Mouse (Mus musculus) lung, adult 18-20 months (tissue): ENCODE results near the gene Pex19.

Experiments
- DNase-seq, 2 experiments: peaks; one replicate each; pipeline ENCODE4 v3.0.0; 2022; ENCODE audit warnings: mixed read lengths in 2 of 2

Pex19 gene

GRCm38 (mm10) chr1:172126376-172127347, at the start of gene Pex19:
Gene Pex19, plus strand, starts transcription at chr1:172126755.
- DNase-seq: peak; percentile 74 to 75

DNA sequence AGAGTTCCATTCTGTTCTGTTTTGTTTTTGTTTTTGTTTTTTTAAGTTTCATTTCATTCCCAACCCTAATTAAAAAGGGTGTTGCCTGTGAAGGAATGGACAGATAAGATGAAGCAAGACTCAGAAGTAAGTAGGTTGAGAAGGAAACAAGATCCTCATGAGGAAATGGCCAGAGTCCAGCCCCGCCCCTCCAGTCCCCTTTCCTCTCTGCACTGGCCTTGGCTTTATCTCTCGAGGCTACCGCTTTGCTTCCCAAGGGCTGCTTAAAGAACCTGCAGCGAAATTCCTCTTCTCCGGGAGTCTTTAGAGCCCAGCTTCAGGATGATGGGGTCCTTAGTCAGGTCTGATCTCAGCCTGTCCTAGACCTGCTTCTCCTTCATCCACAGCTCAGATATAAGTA, 48.6 kb upstream of the Pex19 start:
- DNase-seq: no peak

DNA sequence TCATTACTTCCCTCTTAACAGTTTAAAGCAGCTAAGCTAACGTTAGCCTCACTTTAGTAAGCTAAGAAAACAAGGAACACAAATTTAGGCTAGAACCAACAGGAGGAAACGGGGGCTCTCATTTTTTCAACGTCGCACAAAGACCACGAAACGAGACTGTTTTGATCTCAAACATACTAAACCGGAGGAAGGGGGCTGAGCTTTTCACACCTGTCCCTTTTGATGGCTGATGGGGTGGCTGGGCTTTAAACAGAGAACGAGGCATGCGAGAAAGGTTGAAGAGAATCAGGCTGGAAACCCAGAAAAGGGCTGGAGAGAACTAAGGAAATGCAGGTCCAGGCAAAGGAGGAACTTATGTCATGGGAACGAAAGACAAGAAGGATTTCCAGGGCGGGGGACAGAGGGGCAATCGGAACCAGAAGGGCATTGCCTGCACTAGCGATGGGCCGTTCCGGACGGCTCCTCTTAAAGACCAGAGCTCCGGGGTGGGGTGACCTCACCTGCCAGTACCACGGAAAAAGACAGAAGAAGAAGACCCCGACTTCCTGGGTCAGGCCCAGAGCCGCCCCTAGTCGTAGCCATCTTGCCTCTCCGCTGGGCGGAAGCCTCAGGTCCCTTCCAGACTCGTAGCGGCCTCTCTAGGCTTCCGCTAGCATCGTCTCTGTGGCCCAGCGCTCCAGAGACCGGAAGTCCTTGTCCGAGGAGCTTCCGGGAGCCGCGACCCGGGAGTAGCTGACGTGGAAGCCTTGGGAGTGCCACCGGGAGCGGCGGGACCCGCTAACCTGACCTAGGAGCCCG, 44.3 kb upstream of the Pex19 start, which contains the start of the genes Copa and Ncstn:
TSS of gene Copa (plus strand) at position 429 of the 798 bp plus-strand sequence.
TSS of gene Ncstn (minus strand) at position 695 of the 798 bp plus-strand sequence.
- DNase-seq: peak; percentile 93 to 96

DNA sequence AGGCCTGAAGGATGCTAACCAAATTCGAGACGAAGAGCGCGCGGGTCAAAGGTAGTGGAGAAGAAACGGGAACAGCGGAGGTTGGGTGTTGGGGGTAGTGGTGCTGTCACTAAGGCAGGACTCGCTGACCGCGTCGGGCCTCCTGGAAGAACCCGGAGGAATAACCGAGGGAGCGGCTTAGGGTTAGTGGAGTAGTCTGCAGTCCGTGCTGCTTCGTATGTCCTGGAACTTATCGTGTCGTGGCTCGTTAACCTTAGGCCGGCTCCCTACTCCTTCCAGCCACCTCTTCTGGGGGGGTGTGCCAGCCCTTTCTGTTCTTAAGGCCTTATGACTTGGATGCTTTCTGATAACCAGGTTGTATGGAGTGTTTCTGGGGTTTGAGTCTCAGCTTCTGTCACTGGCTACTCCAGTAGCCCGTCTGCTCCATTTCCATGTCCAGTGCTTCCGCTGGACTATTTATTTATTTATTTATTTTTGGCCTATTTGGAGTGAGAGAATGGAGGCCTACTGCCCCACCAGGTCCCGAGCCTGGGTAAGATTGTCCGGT, 43.6 kb upstream of the Pex19 start:
- peak in 1 of 2 experiments; percentile 4 for DNase-seq

DNA sequence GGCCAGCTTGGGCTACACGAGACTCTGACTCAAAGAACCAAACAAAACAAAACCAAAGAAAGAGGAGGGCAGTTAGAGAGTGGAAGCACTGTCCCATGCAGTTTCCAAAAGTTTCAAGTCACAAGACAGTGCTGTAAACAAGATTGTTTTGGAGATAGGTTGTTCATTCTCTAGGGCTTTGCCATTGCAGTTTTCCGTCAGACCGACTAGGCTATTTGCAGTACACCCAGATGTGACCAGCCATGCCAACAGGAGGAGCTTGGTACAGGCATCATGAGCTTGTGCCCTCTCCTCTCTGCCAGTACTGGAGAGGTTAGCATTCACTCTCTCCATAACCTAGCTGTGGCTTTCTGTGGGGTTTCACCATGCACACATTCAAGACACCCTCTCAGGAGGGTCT, 33.0 kb upstream of the Pex19 start:
- peak in 1 of 2 experiments; percentile 16 for DNase-seq

DNA sequence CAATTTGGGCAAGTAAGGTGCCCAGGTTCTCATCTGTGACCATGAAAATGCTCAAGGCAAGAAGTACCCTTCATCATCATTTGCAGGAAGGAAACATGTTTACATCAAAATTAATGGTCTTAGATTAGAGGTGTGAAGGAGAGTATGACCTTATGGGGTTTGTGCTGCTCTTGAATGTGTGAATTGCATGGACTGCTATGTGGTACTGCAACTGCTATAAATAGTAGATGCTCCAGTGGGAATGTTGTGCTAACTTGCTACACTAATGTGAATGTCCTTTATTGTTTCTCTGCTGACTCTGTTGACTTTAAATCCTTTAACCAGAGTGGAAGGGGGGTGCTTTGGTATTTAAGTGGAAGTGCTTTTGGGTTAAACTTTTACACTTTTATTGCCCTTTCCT, 32.3 kb upstream of the Pex19 start:
- DNase-seq: no peak

GRCm38 (mm10) chr1:172095202-172095601, 31.4 kb upstream of the Pex19 start:
- DNase-seq: peak in 1 of 2 experiments; percentile 9

DNA sequence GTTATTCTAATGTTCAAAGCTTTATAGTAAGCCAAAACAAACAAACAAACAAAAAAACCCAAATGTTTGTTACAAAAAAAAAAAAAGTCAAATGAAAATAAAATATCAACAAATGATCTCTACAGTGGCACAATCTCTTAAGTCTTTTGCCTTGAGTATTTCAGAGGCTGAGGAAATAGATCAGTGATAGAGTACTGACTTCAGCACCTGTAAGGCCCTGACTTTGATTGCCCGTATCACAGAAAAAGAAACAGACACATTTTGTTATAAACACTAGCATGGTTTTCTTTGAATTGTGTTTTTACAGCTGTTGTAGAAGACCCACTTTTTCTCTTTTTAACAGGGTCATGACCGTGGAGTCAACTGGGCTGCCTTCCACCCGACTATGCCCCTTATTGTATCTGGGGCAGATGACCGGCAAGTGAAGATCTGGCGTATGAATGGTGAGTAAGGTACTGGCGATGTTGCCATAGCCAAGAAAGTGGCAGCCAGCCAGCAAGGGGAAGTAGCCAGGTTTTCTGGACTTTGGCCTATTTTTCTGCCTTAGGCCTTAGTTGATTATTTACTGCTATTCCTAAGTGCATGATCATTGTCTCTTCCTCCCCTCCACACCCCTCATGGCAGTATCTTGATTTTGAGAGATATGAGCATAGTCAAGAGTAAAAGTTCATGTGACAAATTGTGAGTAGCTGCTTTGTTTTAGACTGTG, 27.1 kb upstream of the Pex19 start:
- no peak for DNase-seq

GRCm38 (mm10) chr1:172103619-172104018, 22.9 kb upstream of the Pex19 start:
- peak in 1 of 2 experiments; percentile 32 for DNase-seq

DNA sequence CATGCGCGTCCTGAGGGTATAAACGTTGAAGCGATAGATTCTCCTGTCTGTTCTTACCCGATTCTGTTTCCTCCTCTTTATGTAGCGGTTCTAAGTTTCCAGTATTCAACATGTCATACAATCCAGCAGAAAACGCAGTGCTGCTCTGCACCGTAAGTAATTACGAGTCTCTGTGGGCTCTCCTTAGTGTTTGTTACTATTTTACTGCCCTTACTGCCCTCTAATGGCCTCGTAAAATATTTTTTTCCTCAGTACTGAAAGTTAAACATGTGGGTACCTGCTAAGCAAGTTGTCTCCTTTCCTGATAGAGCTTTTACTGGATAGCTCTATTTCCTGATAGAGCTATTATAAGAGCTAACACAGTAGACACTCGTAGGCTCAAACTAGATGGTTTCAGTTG, 21.5 kb upstream of the Pex19 start:
- no peak for DNase-seq

GRCm38 (mm10) chr1:172107777-172108477, 18.6 kb upstream of the Pex19 start:
- DNase-seq: no peak

- no peak for DNase-seq
These were observed 9.6 kb upstream of the Pex19 start for GRCm38 (mm10) chr1:172116948-172117347.

DNA sequence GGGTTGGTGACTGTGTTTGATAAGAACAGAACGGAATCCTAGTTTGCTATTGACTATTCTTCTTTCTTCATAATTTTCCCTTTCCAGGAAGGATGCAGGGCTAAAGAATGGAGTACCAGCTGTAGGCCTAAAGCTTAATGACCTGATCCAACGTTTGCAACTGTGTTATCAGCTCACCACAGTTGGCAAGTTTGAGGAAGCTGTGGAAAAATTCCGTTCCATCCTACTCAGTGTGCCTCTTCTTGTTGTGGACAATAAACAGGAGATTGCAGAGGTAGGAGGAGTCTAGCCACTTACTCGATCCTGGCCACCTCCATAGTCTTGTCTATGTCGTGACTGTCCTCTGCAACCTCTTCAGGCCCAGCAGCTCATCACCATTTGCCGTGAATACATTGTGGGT, 7.5 kb upstream of the Pex19 start:
- DNase-seq: no peak

DNA sequence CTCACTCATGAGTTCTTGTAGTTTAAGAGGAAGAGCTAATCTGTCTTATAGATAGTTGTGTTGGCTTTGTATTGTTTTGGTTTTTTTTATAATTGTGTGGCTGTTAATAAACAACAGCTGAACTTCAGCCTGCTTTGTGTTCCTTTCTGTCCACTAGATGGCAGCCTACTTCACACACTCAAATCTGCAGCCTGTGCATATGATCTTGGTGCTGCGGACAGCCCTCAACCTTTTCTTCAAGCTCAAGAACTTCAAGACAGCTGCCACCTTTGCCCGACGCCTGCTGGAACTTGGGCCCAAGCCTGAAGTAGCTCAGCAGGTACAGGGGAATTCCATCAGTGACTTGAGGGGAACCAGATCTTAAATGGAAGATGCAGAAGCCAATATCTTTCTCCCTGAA, 6.8 kb upstream of the Pex19 start:
- DNase-seq: peak in 1 of 2 experiments; percentile 36

- no peak for DNase-seq
These were observed 3.9 kb upstream of the Pex19 start for GRCm38 (mm10) chr1:172122671-172123070.

DNA sequence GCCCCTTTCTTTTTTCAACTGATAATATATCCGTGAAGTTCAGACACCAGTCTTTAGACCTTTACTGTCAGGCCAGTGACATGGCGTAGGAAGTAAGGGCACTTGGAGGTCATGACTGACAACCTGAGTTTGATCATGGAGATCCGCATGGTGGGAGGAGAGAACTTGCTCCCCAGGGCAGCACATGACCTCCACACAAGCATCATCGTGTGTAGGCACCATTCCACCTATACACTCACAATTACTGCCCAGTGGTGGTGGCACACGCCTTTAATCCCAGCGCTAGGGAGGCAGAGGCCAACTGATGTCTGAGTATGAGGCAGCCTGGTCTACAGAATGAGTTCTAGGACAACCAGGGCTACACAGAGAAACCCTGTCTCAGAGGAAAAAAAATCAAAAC, 2.0 kb upstream of the Pex19 start:
- no peak for DNase-seq

DNA sequence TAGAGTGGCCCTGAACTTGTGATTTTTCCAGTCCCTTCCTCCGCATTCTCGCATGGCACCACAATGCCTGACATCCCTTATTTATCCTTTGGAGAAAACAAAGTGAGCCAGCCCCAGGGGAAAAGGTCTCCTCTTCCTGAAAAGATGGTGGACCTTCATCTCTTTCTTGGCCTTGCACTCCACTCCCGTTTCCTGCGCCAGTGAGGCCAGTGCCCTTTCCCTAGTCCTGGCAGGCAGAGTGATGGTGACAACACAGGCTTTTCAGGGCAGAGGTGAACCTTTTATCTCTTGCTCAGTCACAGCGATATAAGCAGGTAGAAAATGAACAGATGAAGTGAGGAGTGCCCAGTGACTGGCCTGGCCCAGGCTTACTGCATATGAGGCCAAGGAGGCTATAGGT, 932 bp downstream of the Pex19 start:
- no peak for DNase-seq

- no peak for DNase-seq
These were observed 2.0 kb downstream of the Pex19 start for GRCm38 (mm10) chr1:172128563-172128962.

DNA sequence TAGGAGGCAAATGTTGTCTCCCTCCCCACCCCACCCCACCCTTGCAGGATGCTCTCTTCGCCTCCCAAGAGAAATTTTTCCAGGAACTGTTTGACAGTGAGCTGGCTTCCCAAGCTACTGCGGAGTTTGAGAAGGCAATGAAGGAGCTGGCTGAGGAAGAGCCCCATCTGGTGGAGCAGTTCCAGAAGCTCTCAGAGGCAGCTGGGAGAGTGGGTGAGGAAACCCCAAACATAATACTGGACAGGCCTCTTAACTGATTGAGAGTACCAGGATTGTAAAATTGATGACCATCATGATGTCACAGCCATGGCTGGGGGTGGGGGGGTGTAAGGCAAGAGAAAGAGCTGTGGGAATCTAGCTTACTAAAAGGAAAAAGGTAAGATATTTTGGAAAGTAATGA, 2.6 kb downstream of the Pex19 start:
- DNase-seq: no peak

- no peak for DNase-seq
These were observed 3.2 kb downstream of the Pex19 start for GRCm38 (mm10) chr1:172129780-172130179.

DNA sequence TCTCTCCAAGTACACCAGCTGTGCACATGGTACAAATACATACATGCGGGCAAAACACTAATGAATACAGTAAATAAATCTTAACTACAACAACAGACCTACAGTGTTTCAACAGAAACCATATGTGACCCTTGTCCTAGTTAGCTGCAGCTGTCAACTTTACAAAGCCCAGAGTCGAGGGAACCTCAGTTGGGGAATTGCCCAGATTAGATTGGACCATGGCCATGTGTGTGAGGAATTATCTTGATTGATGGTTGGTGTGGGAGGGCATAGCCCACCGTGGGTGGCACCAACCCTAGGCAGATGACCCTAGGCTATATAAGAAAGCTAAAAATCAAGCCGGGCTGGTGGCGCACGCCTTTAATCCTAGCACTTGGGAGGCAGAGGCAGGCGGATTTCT, 5.8 kb downstream of the Pex19 start:
- no peak for DNase-seq

DNA sequence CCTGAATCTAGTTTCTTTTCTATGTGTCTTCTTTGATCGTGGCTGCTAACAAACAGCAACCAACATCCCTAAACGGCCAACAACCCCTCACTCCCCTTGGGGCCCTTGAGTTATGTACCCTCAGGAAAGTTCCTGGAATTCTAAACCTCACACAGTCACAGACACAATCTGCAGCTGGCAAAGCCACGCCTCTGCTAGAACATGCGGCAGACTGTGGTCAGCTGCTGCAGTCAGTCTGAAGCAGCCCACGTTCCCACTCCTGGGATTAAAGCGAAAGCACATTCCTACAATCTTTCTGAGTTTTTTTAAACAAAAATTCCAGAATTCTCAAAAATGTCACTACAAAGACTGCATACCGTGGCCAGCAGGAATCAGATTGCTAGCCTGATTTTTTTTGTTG, 7.0 kb downstream of the Pex19 start:
- DNase-seq: no peak
